Mouse (Mus musculus): ENCODE measurements around the gene Lnx2.

Gene Lnx2

GRCm38 (mm10) chr5:147076799-147077165, 396 bp upstream of the Lnx2 start, which contains the start of gene Polr1d:
Gene Polr1d (plus strand): TSS chr5:147077050.
- DNase-seq (ENCODE audit: low spot score) = no peak

GRCm38 (mm10) chr5:147075103-147076025, 1.0 kb downstream of the Lnx2 start:
- no peak for DNase-seq (ENCODE audit: low spot score)

GRCm38 (mm10) chr5:147073805-147074204, 2.6 kb downstream of the Lnx2 start:
- DNase-seq (ENCODE audit: low spot score) = no peak

GRCm38 (mm10) chr5:147071886-147072285, 4.5 kb downstream of the Lnx2 start:
- DNase-seq (ENCODE audit: low spot score) = no peak

- no peak for DNase-seq (ENCODE audit: low spot score)
Observed at GRCm38 (mm10) chr5:147070791-147071516, 5.4 kb downstream of the Lnx2 start.

- DNase-seq (ENCODE audit: low spot score) = no peak
Observed at GRCm38 (mm10) chr5:147068876-147069275, 7.5 kb downstream of the Lnx2 start.

- DNase-seq (ENCODE audit: low spot score) = no peak
Observed at GRCm38 (mm10) chr5:147066965-147067364, 9.4 kb downstream of the Lnx2 start.

- DNase-seq (ENCODE audit: low spot score) = peak; percentile 26
Observed at GRCm38 (mm10) chr5:147066129-147066528, 10.3 kb downstream of the Lnx2 start.

GRCm38 (mm10) chr5:147063215-147063661, 13.1 kb downstream of the Lnx2 start:
- peak; percentile 86 for DNase-seq (ENCODE audit: low spot score)

GRCm38 (mm10) chr5:147060024-147060423, 16.4 kb downstream of the Lnx2 start:
- DNase-seq (ENCODE audit: low spot score) = no peak

GRCm38 (mm10) chr5:147059319-147059718, 17.1 kb downstream of the Lnx2 start:
- DNase-seq (ENCODE audit: low spot score) = no peak

- DNase-seq (ENCODE audit: low spot score) = no peak
Observed at GRCm38 (mm10) chr5:147058661-147059060, 17.7 kb downstream of the Lnx2 start.

GRCm38 (mm10) chr5:147057626-147058414, 18.6 kb downstream of the Lnx2 start:
- no peak for DNase-seq (ENCODE audit: low spot score)

GRCm38 (mm10) chr5:147056712-147057290, 19.6 kb downstream of the Lnx2 start:
- DNase-seq (ENCODE audit: low spot score) = no peak

GRCm38 (mm10) chr5:147055572-147056245, 20.7 kb downstream of the Lnx2 start:
- DNase-seq (ENCODE audit: low spot score) = no peak

GRCm38 (mm10) chr5:147054747-147055270, 21.6 kb downstream of the Lnx2 start:
- no peak for DNase-seq (ENCODE audit: low spot score)

GRCm38 (mm10) chr5:147054328-147054727, 22.1 kb downstream of the Lnx2 start:
- no peak for DNase-seq (ENCODE audit: low spot score)

- DNase-seq (ENCODE audit: low spot score) = no peak
Observed at GRCm38 (mm10) chr5:147053481-147053880, 22.9 kb downstream of the Lnx2 start.

- DNase-seq (ENCODE audit: low spot score) = no peak
Observed at GRCm38 (mm10) chr5:147053071-147053470, 23.3 kb downstream of the Lnx2 start.

GRCm38 (mm10) chr5:147052309-147052558, 24.2 kb downstream of the Lnx2 start:
- no peak for DNase-seq (ENCODE audit: low spot score)

Measured in T-cell, adult 2 months (primary cell).